Mouse (Mus musculus) ES-E14 (cell line): ENCODE measurements around the gene Rgs6. TPM values are rescaled to one million over a fixed set of nuclear protein-coding genes. Genes with fewer than 3 reads are reported as not detected.
A peak's percentile ranks its signal among the peaks of the same experiment; 100 is the strongest.

Source experiments
- DNase-seq: peaks from one replicate; pipeline ENCODE4 v3.0.0-alpha.2; 2013; ENCODE audit warnings: low read depth, low spot score
- H3K27ac ChIP-seq: 2 replicates; pipeline ENCODE4 v1.5.1; 2012; ENCODE audit warnings: low read depth, mild to moderate bottlenecking, low read length, moderate library complexity, mixed read lengths; ENCODE audit not compliant: poor library complexity, insufficient read depth, severe bottlenecking
- H3K36me3 ChIP-seq: 2 replicates; pipeline ENCODE4 v1.6.1; 2012; ENCODE audit warnings: mild to moderate bottlenecking, low read length, moderate library complexity, mixed read lengths; ENCODE audit not compliant: control insufficient read depth, poor library complexity, insufficient read depth, severe bottlenecking
- H3K4me1 ChIP-seq, 2 experiments: fragments of 150-350 bp in 1 of 2; sonication (generic) in 1 of 2; 2 replicates each; pipeline ENCODE4 v1.6.1; 2012; ENCODE audit warnings: low read length in 2 of 2, mild to moderate bottlenecking in 1 of 2, mixed read lengths in 1 of 2; ENCODE audit not compliant: control insufficient read depth in 2 of 2, insufficient read depth in 2 of 2, poor library complexity in 1 of 2
- H3K4me3 ChIP-seq, 2 experiments: fragments of 150-350 bp in 1 of 2; sonication (generic) in 1 of 2; 2 replicates each; pipeline ENCODE4 v1.5.1; 2012; ENCODE audit warnings: low read length in 2 of 2, low read depth in 1 of 2, mild to moderate bottlenecking in 1 of 2, mixed read lengths in 1 of 2; ENCODE audit not compliant: insufficient read depth in 1 of 2, poor library complexity in 1 of 2, severe bottlenecking in 1 of 2
- H3K9ac ChIP-seq: 2 replicates; pipeline ENCODE4 v1.6.1; 2012; ENCODE audit warnings: low read depth, mild to moderate bottlenecking, low read length, mixed read lengths; ENCODE audit not compliant: poor library complexity, insufficient read depth, severe bottlenecking
- H3K9me3 ChIP-seq: fragments of 150-350 bp; sonication (generic); 2 replicates; pipeline ENCODE4 v1.6.1; 2012; ENCODE audit warnings: low read depth, mild to moderate bottlenecking, low read length; ENCODE audit not compliant: control insufficient read depth, insufficient read depth
- CHD2 ChIP-seq: IDR thresholded peaks from 2 replicates; pipeline ENCODE4 v1.6.1; 2014; ENCODE audit warnings: mild to moderate bottlenecking, low read depth, low read length, inconsistent platforms
- HCFC1 ChIP-seq: IDR thresholded peaks from 2 replicates; pipeline ENCODE4 v1.6.1; 2012; ENCODE audit warnings: low read length, inconsistent platforms, borderline replicate concordance; ENCODE audit not compliant: insufficient read depth
- MAFK ChIP-seq: IDR thresholded peaks from 2 replicates; pipeline ENCODE4 v1.6.1; 2014; ENCODE audit warnings: mild to moderate bottlenecking, low read depth, low read length, inconsistent platforms; ENCODE audit not compliant: insufficient read depth
- ZC3H11A ChIP-seq: IDR thresholded peaks from 2 replicates; pipeline ENCODE4 v1.6.1; 2012; ENCODE audit warnings: low read depth, mild to moderate bottlenecking, inconsistent platforms, low read length, borderline replicate concordance
- ZNF384 ChIP-seq: IDR thresholded peaks from 2 replicates; pipeline ENCODE4 v1.6.1; 2012; ENCODE audit warnings: low read depth, low read length, inconsistent platforms
- in situ Hi-C, 2 experiments: fragments of 600-800 bp; cut with MboI; formaldehyde crosslinking; loops; one replicate each; pipeline ENCODE4 v1.15.1; 2025; ENCODE audit warnings: low sequenced_read_pairs in 2 of 2, inconsistent platforms in 1 of 2; ENCODE audit not compliant: unreplicated experiment in 2 of 2
- total RNA-seq: library from RNA; depleted of rRNA; stranded (reverse); fragments of 300-350 nt; gene quantifications from 2 replicates; pipeline ENCODE4 v1.2.3, GENCODE M21; 2012

Gene Rgs6
- total RNA-seq, 1 experiment, result 0.49 TPM

DNA sequence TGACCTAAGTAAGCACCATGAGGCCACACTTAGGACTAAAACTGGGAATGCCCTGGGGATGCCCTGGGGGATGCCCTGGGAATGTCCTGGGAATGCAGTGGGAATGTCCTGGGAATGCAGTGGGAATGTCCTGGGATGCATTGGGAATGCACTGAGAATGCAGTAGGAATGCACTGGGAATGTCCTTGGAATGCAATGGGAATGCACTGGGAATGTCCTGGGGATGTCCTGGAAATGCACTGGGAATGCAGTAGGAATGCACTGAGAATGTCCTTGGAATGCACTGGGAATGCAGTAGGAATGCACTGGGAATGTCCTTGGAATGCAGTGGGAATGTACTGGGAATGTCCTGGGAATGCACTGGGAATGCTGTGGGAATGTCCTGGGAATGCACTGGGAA, 25.2 kb upstream of the Rgs6 start:
- Histone ChIP-seq H3K4me1 (no peaks in the 10 kb centered on the region), H3K9me3 (no peaks in the 10 kb centered on the region), H3K4me3 (no peak overlapping the region), H3K27ac (peak overlapping the region; percentile 67; the same call in 1 of the 2 replicates), H3K36me3 (no peaks in the 10 kb centered on the region), H3K9ac (no peak overlapping the region)
- DNase-seq, result peak; percentile 19
- in situ Hi-C loops, result no loop called here
- TF ChIP-seq HCFC1 (no peak), CHD2 (no peak; the same call in 1 of the 2 replicates), ZC3H11A (no peak), MAFK (no peak), ZNF384 (no peak)

DNA sequence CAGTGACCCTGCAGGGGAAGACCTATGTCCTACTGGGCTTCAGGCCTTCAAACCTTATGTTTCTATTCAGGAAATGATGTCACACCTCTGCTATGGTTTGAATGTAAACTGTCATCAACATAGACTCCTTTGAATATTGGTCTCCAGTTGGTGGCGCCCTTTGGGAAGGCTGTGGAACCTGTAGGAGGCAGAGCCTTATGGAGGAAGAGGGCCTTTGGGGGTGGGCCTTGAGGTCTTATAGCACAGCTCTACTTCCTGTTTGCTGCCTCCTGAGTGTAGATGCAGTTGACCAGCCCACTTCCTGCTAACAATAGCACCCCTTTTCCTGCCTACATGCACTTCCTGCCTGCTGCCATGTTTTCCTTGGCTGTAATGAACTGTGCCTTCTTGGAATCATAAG, 19.7 kb upstream of the Rgs6 start:
- TF ChIP-seq CHD2 (no peak), ZNF384 (no peak), ZC3H11A (no peak), HCFC1 (no peak), MAFK (no peak)
- Histone ChIP-seq H3K9ac (no peak overlapping the region), H3K36me3 (no peaks in the 10 kb centered on the region), H3K27ac (no peak overlapping the region), H3K4me3 (no peak overlapping the region), H3K9me3 (no peaks in the 10 kb centered on the region), H3K4me1 (no peaks in the 10 kb centered on the region)
- DNase-seq, result no peak
- in situ Hi-C loops, result no loop called here

DNA sequence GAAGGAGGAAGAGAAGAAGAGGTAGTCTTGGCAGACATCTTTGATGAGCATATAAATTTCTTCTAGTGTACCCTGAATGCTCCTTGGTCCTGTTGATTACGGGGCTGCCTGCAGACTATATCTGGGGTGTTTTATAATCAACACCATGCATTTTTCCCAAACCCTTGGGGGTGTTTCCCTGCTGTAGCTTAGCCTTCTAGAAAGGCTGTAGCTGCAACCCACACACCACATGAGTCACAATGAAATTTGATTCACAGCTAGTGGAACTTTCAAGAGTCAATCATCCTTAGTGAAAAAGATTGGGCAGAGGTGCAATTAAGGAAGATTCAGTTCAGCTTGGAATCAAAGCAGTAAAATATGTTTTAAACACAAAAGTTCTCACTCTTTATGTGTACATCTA, 15.4 kb upstream of the Rgs6 start:
- no peak overlapping the region for H3K27ac ChIP-seq
- H3K4me1 ChIP-seq, result no peaks in the 10 kb centered on the region
- in situ Hi-C loops, result no loop called here
- H3K9ac ChIP-seq, result no peak overlapping the region
- DNase-seq, result no peak
- no peaks in the 10 kb centered on the region for H3K9me3 ChIP-seq
- no peaks in the 10 kb centered on the region for H3K36me3 ChIP-seq
- TF ChIP-seq HCFC1 (no peak), ZC3H11A (no peak), CHD2 (no peak), ZNF384 (no peak), MAFK (no peak)
- no peak overlapping the region for H3K4me3 ChIP-seq

DNA sequence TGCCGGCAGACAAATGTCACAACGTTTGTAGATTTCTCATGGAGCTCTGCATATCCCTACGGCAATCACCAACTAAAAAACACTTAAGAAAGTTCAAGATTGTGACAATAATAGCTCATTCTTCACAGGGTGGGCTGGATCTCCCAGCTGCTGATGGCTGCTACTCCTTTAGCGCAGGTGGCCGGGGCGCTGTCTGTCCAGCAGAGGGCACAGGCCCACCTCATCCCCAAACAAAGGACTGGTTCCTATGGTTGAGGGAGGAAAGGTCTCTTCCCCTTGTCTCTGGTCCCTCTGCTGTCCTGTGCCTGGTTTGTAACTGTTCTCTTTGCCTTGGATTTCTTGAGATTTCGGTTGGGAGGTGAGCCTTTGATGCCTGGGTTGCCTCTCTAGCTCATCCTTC, 1.5 kb upstream of the Rgs6 start:
- in situ Hi-C loops, result no loop called here
- Histone ChIP-seq H3K9ac (no peak overlapping the region), H3K4me3 (no peak overlapping the region), H3K4me1 (peaks cover 0 to 4% of the 10 kb centered on the region in 2 experiments; a peak in 1 of 4 replicates), H3K36me3 (no peaks in the 10 kb centered on the region), H3K27ac (no peak overlapping the region), H3K9me3 (no peaks in the 10 kb centered on the region)
- DNase-seq, result no peak
- TF ChIP-seq ZNF384, result no peak
- TF ChIP-seq CHD2, result no peak
- no peak for TF ChIP-seq MAFK

DNA sequence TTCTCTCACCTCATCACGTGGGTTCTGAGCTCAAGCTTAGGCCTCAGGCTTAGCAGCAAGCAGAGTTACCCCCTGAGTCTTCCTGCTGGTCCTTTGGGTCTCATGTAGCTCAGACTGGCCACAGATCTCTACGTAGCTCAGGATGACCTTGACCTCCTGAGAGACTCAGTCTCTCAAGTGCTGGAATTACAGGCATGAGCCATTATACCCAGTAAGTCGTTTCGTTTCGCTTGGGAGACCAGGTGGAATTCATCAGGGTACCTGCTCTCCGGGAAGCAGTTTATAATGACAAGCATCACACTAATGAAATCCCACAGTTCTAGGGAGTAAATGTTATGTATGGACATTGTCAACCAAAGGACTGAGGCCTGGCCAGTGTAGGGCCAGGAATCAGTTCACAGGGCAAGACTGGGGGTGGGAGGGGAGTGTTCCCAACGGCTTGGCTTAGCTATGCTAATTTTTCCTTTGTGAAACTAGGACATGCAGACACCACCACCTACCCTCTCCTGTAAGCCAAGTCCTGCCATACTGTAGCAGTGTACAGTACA, 670 bp upstream of the Rgs6 start:
- in situ Hi-C loops, result no loop called here
- TF ChIP-seq MAFK (no peak), HCFC1 (no peak), CHD2 (no peak), ZNF384 (no peak), ZC3H11A (no peak)

More for the DNA sequence above, 670 bp upstream of the Rgs6 start:
- Histone ChIP-seq H3K4me1 (peaks cover 0 to 4% of the 10 kb centered on the region in 2 experiments; a peak in 1 of 4 replicates), H3K27ac (no peak overlapping the region), H3K4me3 (no peak overlapping the region), H3K36me3 (no peaks in the 10 kb centered on the region), H3K9ac (no peak overlapping the region), H3K9me3 (no peaks in the 10 kb centered on the region)
- no peak for DNase-seq
